Mouse (Mus musculus): ENCODE results near the gene Gm4450. TPM values are rescaled to one million over a fixed set of nuclear protein-coding genes. Genes with fewer than 3 reads are reported as not detected.
"Not testable (repeated sequence)": the region's sequence is repeated elsewhere in the genome, so short reads cannot be mapped to it uniquely, and the experiment has no call there.

The Gm4450 gene
- 0.12 TPM in 2 replicates for polyA plus RNA-seq (2014; fragmentation: Nextera tagmentation; extraction: Ambion mirVana)

DNA sequence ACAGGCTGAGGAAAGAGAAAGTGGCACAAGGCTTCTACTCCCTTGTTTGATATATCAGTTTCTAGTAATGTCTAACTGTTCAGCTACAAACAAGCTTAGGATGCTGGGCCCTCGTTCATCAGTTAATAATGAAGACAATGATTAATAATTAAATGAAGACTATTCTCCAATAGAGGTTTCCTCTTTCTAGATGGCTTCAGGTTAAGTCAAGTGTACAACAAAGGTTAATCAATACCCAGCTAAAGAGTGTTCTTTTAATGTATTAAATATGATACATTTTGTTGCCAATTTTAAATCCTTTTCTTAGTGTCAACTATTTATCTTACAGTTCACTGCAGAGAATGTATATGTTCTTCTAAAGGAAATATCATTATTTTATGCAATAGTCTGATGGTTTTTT is at the start of gene Gm4450:
Gene Gm4450, minus strand, starts transcription at position 101 of the 400 bp plus-strand sequence.
- H3K27ac ChIP-seq; H3K4me1 ChIP-seq (replicated peaks; ENCODE audit: control insufficient read depth, insufficient read depth, low read length); H3K36me3 ChIP-seq (replicated peaks; ENCODE audit: control insufficient read depth, insufficient read depth); ATAC-seq (ENCODE audit: low FRiP score); H3K9me3 ChIP-seq (ENCODE audit: control insufficient read depth, low read length); H3K9ac ChIP-seq; H3K4me3 ChIP-seq (replicated peaks; ENCODE audit: low read length); DNase-seq (ENCODE audit: low spot score); H3K4me2 ChIP-seq (replicated peaks); H3K27me3 ChIP-seq (ENCODE audit: control insufficient read depth, insufficient read depth, low read length): not testable (repeated sequence)
- WGBS = no CpG with 5 or more reads among the region's 1 CpGs

DNA sequence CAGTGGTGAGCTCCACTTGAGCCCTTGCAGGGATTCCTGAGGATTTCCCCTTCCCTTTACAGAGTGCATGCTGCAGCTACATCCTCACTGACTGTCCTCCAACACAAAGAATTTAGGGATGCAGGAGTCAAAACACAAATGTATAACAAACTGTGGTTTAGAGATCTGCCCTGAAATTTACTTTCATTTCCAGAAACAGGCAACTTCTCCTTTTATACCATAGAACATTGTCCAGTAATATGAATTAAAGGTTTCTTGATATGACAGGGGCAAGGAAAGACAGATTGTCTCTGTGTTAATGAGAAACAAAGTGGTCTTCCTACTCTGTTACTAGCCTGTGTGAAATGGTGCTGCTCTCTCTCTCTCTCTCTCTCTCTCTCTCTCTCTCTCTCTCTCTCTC is 40.5 kb upstream of the Gm4450 start:
- not testable (repeated sequence) for H3K4me3 ChIP-seq (replicated peaks; ENCODE audit: low read length); H3K4me1 ChIP-seq (replicated peaks; ENCODE audit: control insufficient read depth, insufficient read depth, low read length); ATAC-seq (ENCODE audit: low FRiP score); H3K4me2 ChIP-seq (replicated peaks); H3K9me3 ChIP-seq (ENCODE audit: control insufficient read depth, low read length); H3K27ac ChIP-seq; DNase-seq (ENCODE audit: low spot score); H3K36me3 ChIP-seq (replicated peaks; ENCODE audit: control insufficient read depth, insufficient read depth); H3K9ac ChIP-seq; H3K27me3 ChIP-seq (ENCODE audit: control insufficient read depth, insufficient read depth, low read length)

DNA sequence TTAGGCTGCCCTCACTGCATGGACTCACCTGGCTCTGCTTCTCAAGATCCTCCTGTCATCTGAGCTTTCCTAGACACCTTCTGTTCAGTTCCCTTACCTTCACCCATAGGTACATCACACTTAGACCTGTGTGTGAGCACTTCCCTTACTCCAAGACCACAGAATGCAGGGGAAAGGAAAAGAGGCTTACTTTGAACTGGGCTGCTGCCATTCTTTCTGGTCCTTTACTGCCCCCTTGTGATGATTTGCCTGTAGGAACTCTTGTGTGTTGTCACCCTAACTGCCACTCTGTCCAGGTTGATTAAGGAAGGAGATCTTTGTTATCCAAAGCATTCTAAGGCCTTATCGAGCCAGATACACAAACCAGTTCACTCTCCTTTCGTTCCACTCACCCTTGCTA is 39.8 kb upstream of the Gm4450 start:
- not testable (repeated sequence) for H3K27me3 ChIP-seq (ENCODE audit: control insufficient read depth, insufficient read depth, low read length); H3K4me2 ChIP-seq (replicated peaks); H3K4me1 ChIP-seq (replicated peaks; ENCODE audit: control insufficient read depth, insufficient read depth, low read length); H3K27ac ChIP-seq; H3K9ac ChIP-seq; H3K9me3 ChIP-seq (ENCODE audit: control insufficient read depth, low read length); H3K4me3 ChIP-seq (replicated peaks; ENCODE audit: low read length); H3K36me3 ChIP-seq (replicated peaks; ENCODE audit: control insufficient read depth, insufficient read depth); DNase-seq (ENCODE audit: low spot score); ATAC-seq (ENCODE audit: low FRiP score)
- no CpG with 5 or more reads among the region's 2 CpGs for WGBS

DNA sequence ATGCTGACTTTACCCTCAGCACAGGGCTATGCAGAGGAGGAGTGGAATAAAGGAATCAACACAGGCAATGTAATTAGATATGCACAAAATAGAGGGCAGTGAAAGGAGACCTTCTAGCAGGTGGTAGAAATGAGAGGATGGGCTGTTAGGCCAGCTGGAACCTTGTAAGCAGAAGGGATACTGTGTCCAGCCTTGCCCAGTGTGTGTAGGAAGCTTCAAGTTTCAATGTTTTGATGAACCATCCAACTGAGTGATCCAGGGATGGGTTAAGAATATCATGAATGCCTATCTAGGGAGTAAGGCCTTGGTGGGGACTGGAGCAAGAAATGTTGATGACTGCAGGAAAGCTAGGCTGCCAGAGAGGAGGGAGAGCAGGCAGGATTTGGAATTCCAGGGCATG is 38.1 kb upstream of the Gm4450 start:
- not testable (repeated sequence) for H3K27ac ChIP-seq; H3K9ac ChIP-seq; H3K36me3 ChIP-seq (replicated peaks; ENCODE audit: control insufficient read depth, insufficient read depth); H3K27me3 ChIP-seq (ENCODE audit: control insufficient read depth, insufficient read depth, low read length); H3K4me3 ChIP-seq (replicated peaks; ENCODE audit: low read length); ATAC-seq (ENCODE audit: low FRiP score); H3K4me1 ChIP-seq (replicated peaks; ENCODE audit: control insufficient read depth, insufficient read depth, low read length); H3K4me2 ChIP-seq (replicated peaks); DNase-seq (ENCODE audit: low spot score); H3K9me3 ChIP-seq (ENCODE audit: control insufficient read depth, low read length)

DNA sequence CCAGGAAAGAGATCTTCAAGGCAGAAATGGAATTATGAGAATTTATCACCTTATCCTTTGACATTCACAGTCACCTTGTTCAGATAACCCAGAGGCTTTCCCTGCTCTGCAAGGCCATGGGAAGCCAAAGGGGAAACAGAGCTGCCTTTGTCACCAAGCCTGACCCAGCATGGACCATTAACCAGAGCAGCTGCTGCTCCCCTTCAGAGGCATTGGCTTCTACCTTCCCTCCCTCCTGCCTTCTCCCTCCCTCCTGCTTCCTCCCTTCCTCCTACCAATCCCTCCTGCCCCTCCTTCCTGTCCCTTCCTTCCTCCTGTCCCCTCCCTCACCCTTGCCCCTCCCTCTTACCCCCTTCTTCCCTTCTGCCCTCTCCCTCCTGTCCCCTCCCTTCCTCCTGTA is 37.3 kb upstream of the Gm4450 start:
- H3K4me2 ChIP-seq (replicated peaks); DNase-seq (ENCODE audit: low spot score); H3K27me3 ChIP-seq (ENCODE audit: control insufficient read depth, insufficient read depth, low read length); H3K36me3 ChIP-seq (replicated peaks; ENCODE audit: control insufficient read depth, insufficient read depth); H3K9ac ChIP-seq; H3K9me3 ChIP-seq (ENCODE audit: control insufficient read depth, low read length); H3K4me3 ChIP-seq (replicated peaks; ENCODE audit: low read length); H3K27ac ChIP-seq; ATAC-seq (ENCODE audit: low FRiP score); H3K4me1 ChIP-seq (replicated peaks; ENCODE audit: control insufficient read depth, insufficient read depth, low read length): not testable (repeated sequence)

DNA sequence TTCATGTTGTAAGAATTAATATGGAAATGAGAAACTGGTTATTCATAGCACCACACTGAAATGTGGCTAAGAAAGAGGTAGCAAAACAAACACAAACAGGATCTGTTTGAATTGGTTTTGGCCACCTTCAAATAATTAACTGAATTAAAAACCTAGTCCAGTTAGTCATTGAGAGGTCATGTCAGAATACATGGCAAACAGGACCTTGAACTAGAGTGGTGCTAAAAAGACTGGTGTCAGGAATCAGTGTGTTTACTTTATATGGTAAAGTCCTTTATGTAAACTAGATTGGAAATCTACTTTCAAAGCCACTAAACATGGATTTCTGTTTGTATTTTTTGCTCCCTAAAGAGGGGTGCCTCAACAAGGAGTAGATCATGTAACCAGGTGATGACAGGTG is 14.6 kb upstream of the Gm4450 start:
- H3K4me1 ChIP-seq (replicated peaks; ENCODE audit: control insufficient read depth, insufficient read depth, low read length); H3K9ac ChIP-seq; H3K27ac ChIP-seq; H3K4me3 ChIP-seq (replicated peaks; ENCODE audit: low read length); H3K36me3 ChIP-seq (replicated peaks; ENCODE audit: control insufficient read depth, insufficient read depth); H3K27me3 ChIP-seq (ENCODE audit: control insufficient read depth, insufficient read depth, low read length); H3K9me3 ChIP-seq (ENCODE audit: control insufficient read depth, low read length); H3K4me2 ChIP-seq (replicated peaks); ATAC-seq (ENCODE audit: low FRiP score); DNase-seq (ENCODE audit: low spot score): not testable (repeated sequence)

DNA sequence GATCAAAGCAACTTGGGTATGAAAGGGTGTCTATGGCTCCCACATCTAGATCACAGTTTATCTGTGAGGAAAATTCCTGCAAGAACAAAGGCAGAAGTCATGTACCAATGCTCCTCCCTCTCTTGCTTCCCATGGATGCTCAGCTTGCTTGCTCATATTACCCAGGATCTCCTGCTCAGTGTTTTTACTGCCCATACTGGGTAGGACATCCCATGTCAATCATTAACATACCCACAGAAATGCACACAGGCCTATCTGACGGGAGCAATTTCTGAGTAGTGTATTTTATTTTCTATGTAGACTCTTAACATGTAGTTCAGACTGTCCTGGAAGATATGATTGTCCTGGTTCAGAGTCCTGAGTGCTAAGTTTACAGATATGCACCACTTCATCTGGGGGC is 14.1 kb upstream of the Gm4450 start:
- WGBS = no CpG with 5 or more reads among the region's 1 CpGs

DNA sequence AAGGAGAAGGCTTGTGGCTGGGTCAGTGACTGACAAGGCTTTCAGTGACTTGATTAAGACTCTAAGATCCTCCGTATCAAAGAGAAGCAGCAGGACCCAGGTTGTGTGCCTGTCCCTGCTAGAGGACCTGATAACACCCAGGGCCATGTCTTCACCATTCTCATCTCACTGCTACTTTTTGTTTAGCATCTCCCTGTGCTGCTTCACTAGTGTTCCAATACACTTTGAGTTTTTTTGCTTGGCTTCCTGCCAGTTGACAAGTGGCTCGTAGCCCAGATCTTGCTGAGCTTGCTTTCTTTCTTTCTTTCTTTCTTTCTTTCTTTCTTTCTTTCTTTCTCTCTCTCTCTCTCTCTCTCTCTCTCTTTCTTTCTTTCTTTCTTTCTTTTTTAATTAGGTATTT is 12.4 kb upstream of the Gm4450 start:
- not testable (repeated sequence) for H3K4me3 ChIP-seq (replicated peaks; ENCODE audit: low read length); H3K27ac ChIP-seq; H3K9ac ChIP-seq; H3K9me3 ChIP-seq (ENCODE audit: control insufficient read depth, low read length); H3K27me3 ChIP-seq (ENCODE audit: control insufficient read depth, insufficient read depth, low read length); H3K36me3 ChIP-seq (replicated peaks; ENCODE audit: control insufficient read depth, insufficient read depth); H3K4me2 ChIP-seq (replicated peaks); H3K4me1 ChIP-seq (replicated peaks; ENCODE audit: control insufficient read depth, insufficient read depth, low read length); ATAC-seq (ENCODE audit: low FRiP score); DNase-seq (ENCODE audit: low spot score)
- 50% methylated on average over 1 of the region's 2 CpGs for WGBS

More for the DNA sequence above, 14.1 kb upstream of the Gm4450 start:
- not testable (repeated sequence) for H3K4me3 ChIP-seq (replicated peaks; ENCODE audit: low read length); H3K27ac ChIP-seq; DNase-seq (ENCODE audit: low spot score); H3K4me1 ChIP-seq (replicated peaks; ENCODE audit: control insufficient read depth, insufficient read depth, low read length); H3K36me3 ChIP-seq (replicated peaks; ENCODE audit: control insufficient read depth, insufficient read depth); H3K4me2 ChIP-seq (replicated peaks); H3K9ac ChIP-seq; ATAC-seq (ENCODE audit: low FRiP score); H3K27me3 ChIP-seq (ENCODE audit: control insufficient read depth, insufficient read depth, low read length); H3K9me3 ChIP-seq (ENCODE audit: control insufficient read depth, low read length)

DNA sequence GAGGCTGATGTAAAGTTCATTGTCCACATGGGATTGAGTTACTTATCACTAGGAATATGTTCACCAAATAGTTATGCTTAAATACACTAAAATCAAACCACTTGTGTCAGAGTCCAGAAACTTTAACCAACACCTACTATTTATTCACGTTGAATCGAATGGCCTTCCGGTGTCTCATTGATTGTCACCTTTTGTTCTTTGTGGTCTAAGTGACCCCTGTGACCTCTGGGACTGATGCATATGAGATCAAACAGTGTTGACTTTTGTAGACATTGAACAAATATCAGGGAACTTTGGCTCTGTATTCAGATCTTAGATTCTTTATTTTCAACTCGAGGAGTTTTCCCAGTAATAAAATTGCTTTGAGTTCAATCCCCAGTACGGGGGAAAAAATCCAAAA is 3.1 kb downstream of the Gm4450 start:
- WGBS = 58% methylated on average over 4 of the region's 5 CpGs
- ATAC-seq (ENCODE audit: low FRiP score); DNase-seq (ENCODE audit: low spot score); H3K4me3 ChIP-seq (replicated peaks; ENCODE audit: low read length); H3K27me3 ChIP-seq (ENCODE audit: control insufficient read depth, insufficient read depth, low read length); H3K4me1 ChIP-seq (replicated peaks; ENCODE audit: control insufficient read depth, insufficient read depth, low read length); H3K9ac ChIP-seq; H3K27ac ChIP-seq; H3K9me3 ChIP-seq (ENCODE audit: control insufficient read depth, low read length); H3K4me2 ChIP-seq (replicated peaks); H3K36me3 ChIP-seq (replicated peaks; ENCODE audit: control insufficient read depth, insufficient read depth): not testable (repeated sequence)

DNA sequence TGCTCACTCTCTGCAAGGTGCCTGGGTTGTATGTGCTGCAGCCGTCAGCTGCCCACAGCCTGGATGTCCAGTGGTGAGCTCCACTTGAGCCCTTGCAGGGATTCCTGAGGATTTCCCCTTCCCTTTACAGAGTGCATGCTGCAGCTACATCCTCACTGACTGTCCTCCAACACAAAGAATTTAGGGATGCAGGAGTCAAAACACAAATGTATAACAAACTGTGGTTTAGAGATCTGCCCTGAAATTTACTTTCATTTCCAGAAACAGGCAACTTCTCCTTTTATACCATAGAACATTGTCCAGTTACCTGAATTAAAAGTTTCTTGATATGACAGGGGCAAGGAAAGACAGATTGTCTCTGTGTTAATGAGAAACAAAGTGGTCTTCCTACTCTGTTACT is 13.0 kb downstream of the Gm4450 start:
- not testable (repeated sequence) for H3K4me2 ChIP-seq (replicated peaks); H3K4me1 ChIP-seq (replicated peaks; ENCODE audit: control insufficient read depth, insufficient read depth, low read length); DNase-seq (ENCODE audit: low spot score); H3K9me3 ChIP-seq (ENCODE audit: control insufficient read depth, low read length); H3K36me3 ChIP-seq (replicated peaks; ENCODE audit: control insufficient read depth, insufficient read depth); H3K4me3 ChIP-seq (replicated peaks; ENCODE audit: low read length); H3K9ac ChIP-seq; ATAC-seq (ENCODE audit: low FRiP score); H3K27me3 ChIP-seq (ENCODE audit: control insufficient read depth, insufficient read depth, low read length); H3K27ac ChIP-seq
- no CpG with 5 or more reads among the region's 1 CpGs for WGBS

Data from hindbrain, embryonic 14.5 days (tissue).